Mouse (Mus musculus) lung, embryonic 16.5 days (tissue): Measurements from ENCODE around the gene Ganab. TPM values are rescaled to one million over a fixed set of nuclear protein-coding genes. Genes with fewer than 3 reads are reported as not detected.

Experiments
- ATAC-seq: fragments of 200-750 bp; cut with Nextera tagmentation; 2 replicates; pipeline ENCODE4 v1.8.0; 2017; ENCODE audit warnings: low read depth, mild to moderate bottlenecking, moderate library complexity
- H3K27ac ChIP-seq: fragments of 300-500 bp; sonication (generic); 2 replicates; pipeline ENCODE4 v1.5.1; 2014; ENCODE audit warnings: mild to moderate bottlenecking, control low read depth, low read length
- H3K27me3 ChIP-seq: fragments of 300-500 bp; sonication (generic); 2 replicates; pipeline ENCODE4 v1.6.1; 2014; ENCODE audit warnings: low read depth, low read length, mixed read lengths; ENCODE audit not compliant: control insufficient read depth, insufficient read depth
- H3K36me3 ChIP-seq: fragments of 300-500 bp; sonication (generic); 2 replicates; pipeline ENCODE4 v1.6.1; 2014; ENCODE audit warnings: low read length; ENCODE audit not compliant: control insufficient read depth, insufficient read depth
- H3K4me1 ChIP-seq: fragments of 300-500 bp; sonication (generic); replicated peaks from 2 replicates; pipeline ENCODE4 v1.6.1; 2014; ENCODE audit warnings: low read length, mixed read lengths; ENCODE audit not compliant: control insufficient read depth, insufficient read depth
- H3K4me2 ChIP-seq: fragments of 300-500 bp; sonication (generic); 2 replicates; pipeline ENCODE4 v1.6.1; 2014; ENCODE audit warnings: low read depth, low read length, control low read depth
- H3K4me3 ChIP-seq: fragments of 300-500 bp; sonication (generic); 2 replicates; pipeline ENCODE4 v1.5.1; 2014; ENCODE audit warnings: mild to moderate bottlenecking, low read length, control low read depth
- H3K9ac ChIP-seq: fragments of 300-500 bp; sonication (generic); 2 replicates; pipeline ENCODE4 v1.6.1; 2014; ENCODE audit warnings: low read length, control low read depth
- H3K9me3 ChIP-seq: fragments of 300-500 bp; sonication (generic); 2 replicates; pipeline ENCODE4 v1.6.1; 2016; ENCODE audit warnings: low read length; ENCODE audit not compliant: control insufficient read depth
- WGBS: fragments of 180-500 bp; shearing (Covaris S2); extraction: QIAGEN DNeasy Blood & Tissue Kit; methylation state at CpG from one replicate; pipeline ENCODE4 v1.1.7; 2014; 5-methylcytosine and 5-hydroxymethylcytosine counted together
- polyA plus RNA-seq: library from polyadenylated mRNA; unstranded; fragments of >200 nt; fragmentation: Nextera tagmentation; extraction: Ambion mirVana; gene quantifications from 2 replicates; pipeline ENCODE4 v1.2.1, GENCODE M21; 2015

Gene Ganab
- polyA plus RNA-seq, 1 experiment from 2014 or later: 127 TPM

GRCm38 (mm10) chr19:8920836-8921291, 23.0 kb downstream of the Ganab start:
- H3K4me2 ChIP-seq: peak overlapping the region; percentile 76
- H3K27ac ChIP-seq: peak overlapping the region; percentile 90
- ATAC-seq: no peak; the same call in 1 of the 2 replicates
- peaks cover 9% of the 10 kb centered on the region for H3K4me1 ChIP-seq
- H3K9me3 ChIP-seq: no peaks in the 10 kb centered on the region
- H3K9ac ChIP-seq: peak overlapping the region; percentile 81
- peak overlapping the region; percentile 74 for H3K4me3 ChIP-seq
- H3K27me3 ChIP-seq: no peaks in the 10 kb centered on the region
- peaks cover 12% of the 10 kb centered on the region for H3K36me3 ChIP-seq
- WGBS: under 1% methylated on average over 6 of the region's 6 CpGs

GRCm38 (mm10) chr19:8921741-8922140, 23.9 kb downstream of the Ganab start:
- Histone ChIP-seq H3K27me3 (no peaks in the 10 kb centered on the region), H3K27ac (no peak overlapping the region), H3K4me3 (peak overlapping the region; percentile 74; the same call in 1 of the 2 replicates), H3K4me2 (peak overlapping the region; percentile 76; the same call in 1 of the 2 replicates), H3K9me3 (no peaks in the 10 kb centered on the region), H3K4me1 (peaks cover 9% of the 10 kb centered on the region), H3K36me3 (peaks cover 10% of the 10 kb centered on the region), H3K9ac (peak overlapping the region; percentile 48; the same call in 1 of the 2 replicates)
- no peak for ATAC-seq
- WGBS: 71% methylated on average over 9 of the region's 9 CpGs

GRCm38 (mm10) chr19:8926766-8927165, 28.9 kb downstream of the Ganab start:
- no peaks in the 10 kb centered on the region for H3K9me3 ChIP-seq
- peaks cover 10% of the 10 kb centered on the region for H3K4me1 ChIP-seq
- no peak overlapping the region for H3K9ac ChIP-seq
- peaks cover 10% of the 10 kb centered on the region for H3K36me3 ChIP-seq
- no peak for ATAC-seq
- no peak overlapping the region for H3K27ac ChIP-seq
- H3K27me3 ChIP-seq: no peaks in the 10 kb centered on the region
- H3K4me2 ChIP-seq: no peak overlapping the region
- whole genome bisulfite sequencing: 83% methylated on average over 2 of the region's 2 CpGs
- H3K4me3 ChIP-seq: no peak overlapping the region

GRCm38 (mm10) chr19:8927891-8928525, 30.1 kb downstream of the Ganab start:
- no peaks in the 10 kb centered on the region for H3K27me3 ChIP-seq
- H3K4me2 ChIP-seq: no peak overlapping the region
- ATAC-seq: no peak
- 85% methylated on average over 12 of the region's 12 CpGs for WGBS
- H3K36me3 ChIP-seq: peaks cover 10% of the 10 kb centered on the region
- H3K4me1 ChIP-seq: peaks cover 9% of the 10 kb centered on the region
- H3K27ac ChIP-seq: no peak overlapping the region
- H3K9me3 ChIP-seq: no peaks in the 10 kb centered on the region
- H3K4me3 ChIP-seq: no peak overlapping the region
- no peak overlapping the region for H3K9ac ChIP-seq

- Histone ChIP-seq H3K4me3 (peak overlapping the region; percentile 82), H3K4me1 (peaks cover 9% of the 10 kb centered on the region), H3K27ac (peak overlapping the region; percentile 95), H3K36me3 (peaks cover 16% of the 10 kb centered on the region), H3K4me2 (peak overlapping the region; percentile 81), H3K9me3 (no peaks in the 10 kb centered on the region), H3K27me3 (no peaks in the 10 kb centered on the region), H3K9ac (peak overlapping the region; percentile 89)
- ATAC-seq: peak; percentile 12
- 28% methylated on average over 16 of the region's 16 CpGs for WGBS
These were observed 30.9 kb downstream of the Ganab start for GRCm38 (mm10) chr19:8928689-8929223.

GRCm38 (mm10) chr19:8929224-8930088, 31.6 kb downstream of the Ganab start, which contains the start of the genes Rom1 and Eml3:
Gene Rom1, minus strand, starts transcription at chr19:8929356.
Gene Eml3, plus strand, starts transcription at chr19:8929552.
- Histone ChIP-seq H3K36me3 (peaks cover 20% of the 10 kb centered on the region), H3K4me2 (peak within 1 kb of the TSS; percentile 81), H3K9me3 (no peaks in the 10 kb centered on the region), H3K4me3 (peak within 1 kb of the TSS; percentile 82), H3K27me3 (no peaks in the 10 kb centered on the region), H3K27ac (peak within 1 kb of the TSS; percentile 95), H3K9ac (peak within 1 kb of the TSS; percentile 89), H3K4me1 (peaks cover 9% of the 10 kb centered on the region)
- WGBS: under 1% methylated on average over 51 of the region's 74 CpGs
- peak; percentile 90 for ATAC-seq

GRCm38 (mm10) chr19:8930117-8930516, 32.2 kb downstream of the Ganab start:
- peak overlapping the region; percentile 95 for H3K27ac ChIP-seq
- peak overlapping the region; percentile 89 for H3K9ac ChIP-seq
- no peak for ATAC-seq
- peak overlapping the region; percentile 82 for H3K4me3 ChIP-seq
- no peaks in the 10 kb centered on the region for H3K9me3 ChIP-seq
- H3K27me3 ChIP-seq: no peaks in the 10 kb centered on the region
- H3K4me1 ChIP-seq: peaks cover 9% of the 10 kb centered on the region
- peak overlapping the region; percentile 81 for H3K4me2 ChIP-seq
- H3K36me3 ChIP-seq: peaks cover 24% of the 10 kb centered on the region
- WGBS: 2% methylated on average over 11 of the region's 11 CpGs

- Histone ChIP-seq H3K9me3 (no peaks in the 10 kb centered on the region), H3K27me3 (no peaks in the 10 kb centered on the region), H3K9ac (peak overlapping the region; percentile 89), H3K4me1 (peaks cover 9% of the 10 kb centered on the region), H3K4me3 (peak overlapping the region; percentile 82), H3K27ac (no peak overlapping the region), H3K36me3 (peaks cover 24% of the 10 kb centered on the region), H3K4me2 (peak overlapping the region; percentile 81)
- WGBS: 74% methylated on average over 7 of the region's 7 CpGs
- ATAC-seq: no peak
These were observed 32.9 kb downstream of the Ganab start for GRCm38 (mm10) chr19:8930771-8931170.

- no peak overlapping the region for H3K27ac ChIP-seq
- no peaks in the 10 kb centered on the region for H3K9me3 ChIP-seq
- H3K4me1 ChIP-seq: peaks cover 7% of the 10 kb centered on the region
- H3K4me3 ChIP-seq: no peak overlapping the region
- H3K36me3 ChIP-seq: peaks cover 25% of the 10 kb centered on the region
- no peak overlapping the region for H3K4me2 ChIP-seq
- H3K9ac ChIP-seq: no peak overlapping the region
- H3K27me3 ChIP-seq: no peaks in the 10 kb centered on the region
- ATAC-seq: no peak
- 85% methylated on average over 2 of the region's 2 CpGs for WGBS
These were observed 38.9 kb downstream of the Ganab start for GRCm38 (mm10) chr19:8936736-8937135.
